Mouse (Mus musculus) granulocyte monocyte progenitor cell, adult 5-6 weeks (primary cell): ENCODE data around the gene Slco1a6. TPM values are rescaled to one million over a fixed set of nuclear protein-coding genes. Genes with fewer than 3 reads are reported as not detected.
A peak's percentile ranks its signal among the peaks of the same experiment; 100 is the strongest.

ENCODE experiments used
- ATAC-seq: replicated peaks from 2 replicates; pipeline ENCODE4 v1.8.0; 2016; ENCODE audit warnings: mild to moderate bottlenecking, moderate TSS enrichment, inconsistent platforms; ENCODE audit not compliant: poor library complexity, severe bottlenecking
- total RNA-seq, 2 experiments: library from RNA; stranded (forward) in 1 of 2; stranded (reverse) in 1 of 2; fragments of 200-712, 200-1000 nt in 1 of 2; fragments of >200 nt in 1 of 2; fragmentation: Nextera tagmentation in 1 of 2; gene quantifications; 2 replicates each; pipeline ENCODE4 v1.2.3; 2014 to 2017

The Slco1a6 gene
- total RNA-seq, 2 experiments from 2014 or later = not detected

DNA sequence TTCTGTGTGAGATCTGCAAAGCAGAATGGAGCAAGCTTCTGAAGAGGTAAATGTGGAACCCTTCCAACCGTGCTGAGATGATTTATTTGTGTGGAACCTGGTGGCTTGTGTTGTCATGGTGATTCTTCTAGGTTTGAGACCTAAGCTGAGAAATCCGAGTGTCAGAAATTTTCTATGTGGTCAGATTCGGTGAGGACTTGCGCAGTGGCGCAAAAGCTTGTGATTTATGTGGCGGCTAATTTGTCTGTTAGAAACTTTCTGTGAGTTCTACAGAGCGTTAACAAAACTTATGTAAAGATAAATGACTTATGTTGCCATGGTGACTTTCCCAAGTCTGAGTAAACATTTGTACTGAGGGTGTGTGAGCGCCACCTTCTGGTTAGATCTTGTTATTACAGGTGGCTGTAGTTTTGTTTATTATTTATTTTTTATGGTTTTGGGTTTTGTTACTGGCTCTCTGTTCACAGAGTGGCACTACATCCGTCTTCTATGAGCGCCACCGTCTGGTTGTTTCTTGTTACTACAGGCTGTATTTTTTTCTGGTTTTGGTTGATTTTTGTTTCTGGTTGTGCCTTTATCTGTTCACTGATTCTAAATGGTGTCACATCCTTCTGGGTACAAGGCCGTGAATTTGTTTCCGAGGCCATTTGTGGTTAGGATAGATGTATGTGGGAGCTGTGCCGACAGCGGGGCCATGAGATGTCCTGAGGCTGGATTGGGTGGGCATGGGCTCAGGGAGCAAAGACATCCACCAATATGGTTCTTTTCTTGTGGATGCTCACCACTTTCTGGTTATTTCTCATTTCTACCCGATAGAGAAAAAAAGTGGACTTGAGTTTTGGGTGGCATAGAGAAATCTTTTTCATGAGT, 167.8 kb downstream of the Slco1a6 start:
- peak; percentile 76 for ATAC-seq

DNA sequence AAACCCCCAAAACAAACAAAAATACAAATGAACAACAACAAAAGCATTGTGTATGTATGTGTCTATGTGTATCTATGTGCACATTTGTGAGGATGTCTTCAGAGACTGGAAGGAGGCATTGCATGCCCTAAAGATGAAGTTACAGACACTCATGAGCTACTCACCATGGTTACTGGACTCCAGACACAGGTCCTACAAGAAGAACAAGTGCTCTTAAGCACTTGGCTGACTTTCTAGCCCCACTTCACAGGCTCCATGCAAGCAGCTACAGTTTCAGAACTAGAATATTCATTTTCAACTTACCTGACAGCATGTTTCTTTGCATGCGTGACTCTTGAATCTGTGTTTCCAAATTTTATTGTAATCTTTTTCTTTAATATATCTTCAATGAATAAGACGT, 172.6 kb downstream of the Slco1a6 start:
- ATAC-seq = no peak

Other genes with a start within 250 kb of the Slco1a6 start
- gene Gm6614, start 197.1 kb downstream of the Slco1a6 start, total RNA-seq (2014; fragmentation: Nextera tagmentation) = not detected in 2 replicates
- not detected in 2 replicates for gene Gm6614, start 197.1 kb downstream of the Slco1a6 start, total RNA-seq (2017)
- not detected in 2 replicates for gene Iapp, start 89.9 kb upstream of the Slco1a6 start, total RNA-seq (2014; fragmentation: Nextera tagmentation)
- gene Iapp, start 89.9 kb upstream of the Slco1a6 start, total RNA-seq (2017) = not detected in 2 replicates
- not detected in 2 replicates for gene Slco1a5, start 114.5 kb upstream of the Slco1a6 start, total RNA-seq (2014; fragmentation: Nextera tagmentation)
- not detected in 2 replicates for gene Slco1a5, start 114.5 kb upstream of the Slco1a6 start, total RNA-seq (2017)
- gene Pyroxd1, start 137.1 kb upstream of the Slco1a6 start, total RNA-seq (2014; fragmentation: Nextera tagmentation) = 9.3 and 11.6 TPM in 2 replicates
- 14.0 and 15.3 TPM in 2 replicates for gene Pyroxd1, start 137.1 kb upstream of the Slco1a6 start, total RNA-seq (2017)
- gene Recql, start 178.6 kb upstream of the Slco1a6 start, total RNA-seq (2014; fragmentation: Nextera tagmentation) = 44.0 and 62.4 TPM in 2 replicates
- gene Recql, start 178.6 kb upstream of the Slco1a6 start, total RNA-seq (2017) = 35.8 and 45.6 TPM in 2 replicates
- 27.1 and 32.9 TPM in 2 replicates for gene Golt1b, start 178.7 kb upstream of the Slco1a6 start, total RNA-seq (2014; fragmentation: Nextera tagmentation)
- gene Golt1b, start 178.7 kb upstream of the Slco1a6 start, total RNA-seq (2017) = 35.3 and 36.2 TPM in 2 replicates
- gene Spx, start 204.9 kb upstream of the Slco1a6 start, total RNA-seq (2014; fragmentation: Nextera tagmentation) = not detected in 2 replicates
- gene Spx, start 204.9 kb upstream of the Slco1a6 start, total RNA-seq (2017) = 0.09 TPM in 1 of 2 replicates, not detected in the other